Mouse (Mus musculus): ENCODE data around the gene Adamts4. TPM values are rescaled to one million over a fixed set of nuclear protein-coding genes. Genes with fewer than 3 reads are reported as not detected.

Gene Adamts4
- polyA plus RNA-seq, 1 experiment from 2014 or later: 5.0 TPM

- Histone ChIP-seq H3K36me3 (ENCODE audit: control insufficient read depth, insufficient read depth, low read length) (peaks cover 47% of the 10 kb centered on the region), H3K4me1 (replicated peaks; ENCODE audit: control insufficient read depth, insufficient read depth, low read length) (peaks cover 17% of the 10 kb centered on the region), H3K9ac (ENCODE audit: low read length) (no peak overlapping the region), H3K4me3 (ENCODE audit: low read depth, low read length) (no peak overlapping the region), H3K9me3 (ENCODE audit: control insufficient read depth, low read length) (no peaks in the 10 kb centered on the region), H3K27ac (ENCODE audit: low read depth) (no peak overlapping the region), H3K27me3 (replicated peaks; ENCODE audit: control insufficient read depth, insufficient read depth, low read length) (no peaks in the 10 kb centered on the region), H3K4me2 (ENCODE audit: low read length) (no peak overlapping the region)
- DNase-seq (ENCODE audit: low spot score) (no peak), ATAC-seq (replicated peaks; ENCODE audit: low FRiP score, low TSS enrichment, low read depth) (no peak)
- WGBS: 93% methylated on average over 18 of the region's 18 CpGs
Observed at GRCm38 (mm10) chr1:171283188-171284160, 33.3 kb downstream of the Adamts4 start.

DNA sequence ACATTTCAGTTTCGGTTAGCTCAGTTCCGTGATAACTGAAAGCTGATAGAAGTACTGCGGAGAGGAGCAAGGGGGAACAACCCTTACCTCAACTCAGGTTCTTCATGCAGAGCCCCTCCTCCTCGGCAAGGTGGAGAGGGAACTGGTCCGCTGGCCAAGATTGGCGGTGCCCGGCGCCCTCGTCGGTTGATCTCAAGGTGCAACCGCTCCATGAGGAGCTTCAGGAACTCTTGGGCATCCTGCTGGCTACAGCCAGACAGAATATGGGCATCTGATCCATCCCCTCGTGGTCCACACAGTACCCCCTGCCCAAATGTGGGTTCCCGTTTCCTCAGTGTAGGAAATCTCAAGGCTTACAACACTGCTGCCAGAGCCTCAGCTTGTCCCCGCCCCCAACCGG is 34.3 kb downstream of the Adamts4 start:
- Histone ChIP-seq H3K36me3 (ENCODE audit: control insufficient read depth, insufficient read depth, low read length) (peaks cover 57% of the 10 kb centered on the region), H3K4me1 (replicated peaks; ENCODE audit: control insufficient read depth, insufficient read depth, low read length) (peaks cover 17% of the 10 kb centered on the region), H3K27ac (ENCODE audit: low read depth) (no peak overlapping the region), H3K4me3 (ENCODE audit: low read depth, low read length) (no peak overlapping the region), H3K4me2 (ENCODE audit: low read length) (no peak overlapping the region), H3K9ac (ENCODE audit: low read length) (no peak overlapping the region), H3K9me3 (ENCODE audit: control insufficient read depth, low read length) (no peaks in the 10 kb centered on the region), H3K27me3 (replicated peaks; ENCODE audit: control insufficient read depth, insufficient read depth, low read length) (no peaks in the 10 kb centered on the region)
- 92% methylated on average over 15 of the region's 15 CpGs for WGBS
- DNase-seq (ENCODE audit: low spot score): no peak
- no peak for ATAC-seq (replicated peaks; ENCODE audit: low FRiP score, low TSS enrichment, low read depth)

GRCm38 (mm10) chr1:171285096-171285892 is 35.1 kb downstream of the Adamts4 start:
- no peak overlapping the region for H3K9ac ChIP-seq (ENCODE audit: low read length)
- ATAC-seq (replicated peaks; ENCODE audit: low FRiP score, low TSS enrichment, low read depth) (no peak), DNase-seq (ENCODE audit: low spot score) (no peak)
- H3K27ac ChIP-seq (ENCODE audit: low read depth): no peak overlapping the region
- H3K4me1 ChIP-seq (replicated peaks; ENCODE audit: control insufficient read depth, insufficient read depth, low read length): peaks cover 11% of the 10 kb centered on the region
- 87% methylated on average over 20 of the region's 20 CpGs for WGBS
- no peak overlapping the region for H3K4me3 ChIP-seq (ENCODE audit: low read depth, low read length)
- no peak overlapping the region for H3K4me2 ChIP-seq (ENCODE audit: low read length)
- no peaks in the 10 kb centered on the region for H3K9me3 ChIP-seq (ENCODE audit: control insufficient read depth, low read length)
- peaks cover 63% of the 10 kb centered on the region for H3K36me3 ChIP-seq (ENCODE audit: control insufficient read depth, insufficient read depth, low read length)
- H3K27me3 ChIP-seq (replicated peaks; ENCODE audit: control insufficient read depth, insufficient read depth, low read length): no peaks in the 10 kb centered on the region

GRCm38 (mm10) chr1:171286517-171286916 is 36.3 kb downstream of the Adamts4 start:
- Histone ChIP-seq H3K4me1 (replicated peaks; ENCODE audit: control insufficient read depth, insufficient read depth, low read length) (peaks cover 10% of the 10 kb centered on the region), H3K9ac (ENCODE audit: low read length) (peak overlapping the region; percentile 98; the same call in 1 of the 2 replicates), H3K36me3 (ENCODE audit: control insufficient read depth, insufficient read depth, low read length) (peaks cover 63% of the 10 kb centered on the region), H3K27me3 (replicated peaks; ENCODE audit: control insufficient read depth, insufficient read depth, low read length) (no peaks in the 10 kb centered on the region), H3K9me3 (ENCODE audit: control insufficient read depth, low read length) (no peaks in the 10 kb centered on the region), H3K4me3 (ENCODE audit: low read depth, low read length) (no peak overlapping the region), H3K4me2 (ENCODE audit: low read length) (peak overlapping the region; percentile 82; the same call in 1 of the 2 replicates), H3K27ac (ENCODE audit: low read depth) (no peak overlapping the region)
- DNase-seq (ENCODE audit: low spot score): no peak
- 86% methylated on average over 19 of the region's 19 CpGs for WGBS
- no peak for ATAC-seq (replicated peaks; ENCODE audit: low FRiP score, low TSS enrichment, low read depth)

GRCm38 (mm10) chr1:171287136-171288081 is 37.2 kb downstream of the Adamts4 start, which contains the start of gene Usp21:
Gene Usp21 (minus strand): TSS chr1:171287991.
- peak; percentile 91 for ATAC-seq (replicated peaks; ENCODE audit: low FRiP score, low TSS enrichment, low read depth)
- H3K9ac ChIP-seq (ENCODE audit: low read length): peak within 1 kb of the TSS; percentile 98
- peaks cover 59% of the 10 kb centered on the region for H3K36me3 ChIP-seq (ENCODE audit: control insufficient read depth, insufficient read depth, low read length)
- peaks cover 5% of the 10 kb centered on the region for H3K4me1 ChIP-seq (replicated peaks; ENCODE audit: control insufficient read depth, insufficient read depth, low read length)
- H3K9me3 ChIP-seq (ENCODE audit: control insufficient read depth, low read length): no peaks in the 10 kb centered on the region
- H3K27me3 ChIP-seq (replicated peaks; ENCODE audit: control insufficient read depth, insufficient read depth, low read length): no peaks in the 10 kb centered on the region
- H3K27ac ChIP-seq (ENCODE audit: low read depth): peak within 1 kb of the TSS; percentile 87
- under 1% methylated on average over 49 of the region's 49 CpGs for WGBS
- H3K4me2 ChIP-seq (ENCODE audit: low read length): peak within 1 kb of the TSS; percentile 82
- peak; percentile 91 for DNase-seq (ENCODE audit: low spot score)
- H3K4me3 ChIP-seq (ENCODE audit: low read depth, low read length): peak within 1 kb of the TSS; percentile 93

DNA sequence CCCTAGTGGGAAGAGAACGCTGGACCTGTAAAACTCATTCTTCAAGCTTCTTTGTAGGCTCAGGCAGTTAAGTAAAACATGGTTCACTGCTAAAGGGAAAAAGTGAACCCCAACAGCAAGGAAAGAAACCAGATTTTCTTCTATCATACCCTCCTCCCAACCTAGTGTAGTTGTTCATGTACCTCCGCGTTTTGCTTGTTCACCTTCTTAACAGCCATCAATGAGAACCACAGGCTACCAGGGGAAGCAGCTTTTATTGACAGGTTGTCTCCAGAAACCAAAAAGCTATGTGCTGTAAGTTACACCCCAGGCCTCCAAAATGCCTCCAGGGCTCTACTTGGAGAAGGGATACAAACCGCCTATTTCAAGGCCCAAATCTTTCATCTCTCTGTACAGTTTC is 38.1 kb downstream of the Adamts4 start:
- Histone ChIP-seq H3K4me3 (ENCODE audit: low read depth, low read length) (peak overlapping the region; percentile 93; the same call in 1 of the 2 replicates), H3K4me1 (replicated peaks; ENCODE audit: control insufficient read depth, insufficient read depth, low read length) (peaks cover 6% of the 10 kb centered on the region), H3K27me3 (replicated peaks; ENCODE audit: control insufficient read depth, insufficient read depth, low read length) (no peaks in the 10 kb centered on the region), H3K27ac (ENCODE audit: low read depth) (peak overlapping the region; percentile 87; the same call in 1 of the 2 replicates), H3K9ac (ENCODE audit: low read length) (no peak overlapping the region), H3K9me3 (ENCODE audit: control insufficient read depth, low read length) (no peaks in the 10 kb centered on the region), H3K36me3 (ENCODE audit: control insufficient read depth, insufficient read depth, low read length) (peaks cover 50% of the 10 kb centered on the region), H3K4me2 (ENCODE audit: low read length) (peak overlapping the region; percentile 82)
- 67% methylated on average over 4 of the region's 4 CpGs for WGBS
- ATAC-seq (replicated peaks; ENCODE audit: low FRiP score, low TSS enrichment, low read depth) (no peak), DNase-seq (ENCODE audit: low spot score) (no peak)

- WGBS: 84% methylated on average over 3 of the region's 3 CpGs
- H3K27me3 ChIP-seq (replicated peaks; ENCODE audit: control insufficient read depth, insufficient read depth, low read length): 0 out of 2 replicates have a peak, but pooled peaks cover 3% of the 10 kb centered on the region
- H3K9me3 ChIP-seq (ENCODE audit: control insufficient read depth, low read length): no peaks in the 10 kb centered on the region
- DNase-seq (ENCODE audit: low spot score): no peak
- H3K4me3 ChIP-seq (ENCODE audit: low read depth, low read length): peak overlapping the region; percentile 85
- no peak for ATAC-seq (replicated peaks; ENCODE audit: low FRiP score, low TSS enrichment, low read depth)
- H3K9ac ChIP-seq (ENCODE audit: low read length): no peak overlapping the region
- peak overlapping the region; percentile 87 for H3K4me2 ChIP-seq (ENCODE audit: low read length)
- H3K27ac ChIP-seq (ENCODE audit: low read depth): no peak overlapping the region
- peaks cover 7% of the 10 kb centered on the region for H3K4me1 ChIP-seq (replicated peaks; ENCODE audit: control insufficient read depth, insufficient read depth, low read length)
- H3K36me3 ChIP-seq (ENCODE audit: control insufficient read depth, insufficient read depth, low read length): peaks cover 17% of the 10 kb centered on the region
Observed at GRCm38 (mm10) chr1:171293351-171293750, 43.1 kb downstream of the Adamts4 start.

All from intestine, embryonic 14.5 days (tissue).